Mouse (Mus musculus): ENCODE measurements around the gene Arfgap1.

- no peak for TF ChIP-seq POLR2A (IDR thresholded peaks at IDR 0.05; ENCODE audit: borderline replicate concordance, extremely low read depth, insufficient read depth, insufficient read length, poor library complexity, severe bottlenecking)
- TF ChIP-seq CTCF (IDR thresholded peaks at IDR 0.05; ENCODE audit: borderline replicate concordance, extremely low read depth, insufficient read depth, insufficient read length), result no peak
Observed at GRCm38 (mm10) chr2:180995457-180995856, 28.4 kb downstream of the Arfgap1 start.
